Mouse (Mus musculus): Measurements from ENCODE around the gene Wdr25.

DNA sequence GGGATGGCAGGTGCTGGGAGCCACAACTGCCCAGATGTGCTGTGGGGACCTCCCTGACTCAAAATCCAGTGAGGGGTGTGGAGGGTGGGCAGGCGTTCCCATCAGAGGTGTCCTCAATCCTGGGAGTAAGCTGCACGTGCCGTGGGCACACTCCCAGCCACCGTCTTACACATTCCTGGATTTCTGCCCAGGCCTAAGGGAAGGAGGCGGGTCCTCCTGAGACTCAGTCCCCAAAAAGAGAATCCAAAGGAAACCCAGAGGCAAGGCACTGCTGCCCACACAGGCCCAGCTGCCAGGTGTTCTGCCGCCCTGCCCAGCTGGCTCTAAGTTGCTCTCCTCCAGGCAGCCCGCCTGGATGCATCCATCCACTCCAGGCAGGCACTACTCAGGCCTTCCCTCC is 145.9 kb downstream of the Wdr25 start:
- TF ChIP-seq GATA1 (IDR thresholded peaks at IDR 0.05; ENCODE audit: low read length) (no peak), TAL1 (IDR thresholded peaks at IDR 0.05; ENCODE audit: low read length) (no peak)

All from erythroblast, embryonic 14.5 days (primary cell).